7 mouse cellular contexts compared by ENCODE assay signal in genomic region chr5:138160842-138161665, GRCm38 (mm10). TPM values are rescaled to one million over a fixed set of nuclear protein-coding genes. Genes with fewer than 3 reads are reported as not detected.
DNase-seq lines count a peak whose midpoint lies in the region; ATAC-seq lines count a peak whose summit lies in the region.

Cops6 (plus strand) TSS chr5:138161071.

- peak; percentile 98 for DNase-seq in adrenal gland, postnatal 14 days
- peak; percentile 96 for DNase-seq in embryonic facial prominence, embryonic 11.5 days (ENCODE audit: low spot score)
- DNase-seq in kidney, adult 11 months = peak; percentile 91
- DNase-seq in limb, embryonic 10.5 days (ENCODE audit: low spot score) = peak; percentile 99
- peak; percentile 92 for DNase-seq in spleen, adult 12 weeks (ENCODE audit: low spot score)

- ATAC-seq in embryonic facial prominence, embryonic 11.5 days (replicated peaks; ENCODE audit: insufficient number of reproducible peaks, low FRiP score, low TSS enrichment, low read depth) = peak; percentile 96
- peak; percentile 95 for ATAC-seq in granulocyte monocyte progenitor cell, adult 5-6 weeks (replicated peaks; ENCODE audit: poor library complexity, severe bottlenecking)
- ATAC-seq in midbrain, embryonic 13.5 days = peak; percentile 98

- peak within 1 kb of the TSS; percentile 22; the same call in 1 of the 2 replicates for H3K27ac ChIP-seq in embryonic facial prominence, embryonic 11.5 days (replicated peaks; ENCODE audit: low read depth, low read length)
- peak within 1 kb of the TSS; percentile 86 for H3K27ac ChIP-seq in limb, embryonic 10.5 days
- peak within 1 kb of the TSS; percentile 72 for H3K27ac ChIP-seq in midbrain, embryonic 13.5 days

- no peaks in the 10 kb centered on the region for H3K4me1 ChIP-seq in embryonic facial prominence, embryonic 11.5 days (ENCODE audit: control insufficient read depth, insufficient read depth, low read length)
- peaks cover 22% of the 10 kb centered on the region for H3K4me1 ChIP-seq in limb, embryonic 10.5 days
- peaks cover 18% of the 10 kb centered on the region for H3K4me1 ChIP-seq in midbrain, embryonic 13.5 days (replicated peaks)

- H3K4me2 ChIP-seq in embryonic facial prominence, embryonic 11.5 days (ENCODE audit: low read depth, low read length) = peak within 1 kb of the TSS; percentile 47
- peak within 1 kb of the TSS; percentile 74 for H3K4me2 ChIP-seq in midbrain, embryonic 13.5 days (replicated peaks)

- peak within 1 kb of the TSS; percentile 84 for H3K9ac ChIP-seq in embryonic facial prominence, embryonic 11.5 days (replicated peaks; ENCODE audit: low read length)
- H3K9ac ChIP-seq in midbrain, embryonic 13.5 days (replicated peaks) = peak within 1 kb of the TSS; percentile 85

- no peaks in the 10 kb centered on the region for H3K9me3 ChIP-seq in embryonic facial prominence, embryonic 11.5 days (replicated peaks; ENCODE audit: control insufficient read depth, low read length)
- no peaks in the 10 kb centered on the region for H3K9me3 ChIP-seq in limb, embryonic 10.5 days (replicated peaks)
- H3K9me3 ChIP-seq in midbrain, embryonic 13.5 days = no peaks in the 10 kb centered on the region

- H3K27me3 ChIP-seq in embryonic facial prominence, embryonic 11.5 days (ENCODE audit: control insufficient read depth, insufficient read depth, low read length) = no peaks in the 10 kb centered on the region
- no peaks in the 10 kb centered on the region for H3K27me3 ChIP-seq in limb, embryonic 10.5 days (ENCODE audit: low read depth, poor library complexity, severe bottlenecking)
- H3K27me3 ChIP-seq in midbrain, embryonic 13.5 days = no peaks in the 10 kb centered on the region

- WGBS in embryonic facial prominence, embryonic 11.5 days = 1% methylated on average over 42 of the region's 42 CpGs
- WGBS in limb, embryonic 10.5 days = under 1% methylated on average over 42 of the region's 42 CpGs
- 1% methylated on average over 42 of the region's 42 CpGs for WGBS in midbrain, embryonic 13.5 days

- peaks cover 12% of the 10 kb centered on the region for H3K36me3 ChIP-seq in embryonic facial prominence, embryonic 11.5 days (replicated peaks; ENCODE audit: control insufficient read depth, insufficient read depth, low read depth, low read length)
- peaks cover 43% of the 10 kb centered on the region for H3K36me3 ChIP-seq in limb, embryonic 10.5 days
- peaks cover 35% of the 10 kb centered on the region for H3K36me3 ChIP-seq in midbrain, embryonic 13.5 days

- peak within 1 kb of the TSS; percentile 71 for H3K4me3 ChIP-seq in embryonic facial prominence, embryonic 11.5 days (ENCODE audit: low read depth, low read length)
- H3K4me3 ChIP-seq in limb, embryonic 10.5 days = peak within 1 kb of the TSS; percentile 78
- H3K4me3 ChIP-seq in midbrain, embryonic 13.5 days (replicated peaks) = peak within 1 kb of the TSS; percentile 76

RNA-seq across cellular contexts. Expression of gene Cops6, which starts in this region (rescaled TPM):
- 149 and 153 TPM in 2 replicates for total RNA-seq in adrenal gland, postnatal 14 days (2021)
- 272 and 292 TPM in 2 replicates for polyA plus RNA-seq in embryonic facial prominence, embryonic 11.5 days (2014; fragmentation: Nextera tagmentation; extraction: Ambion mirVana)
- total RNA-seq in granulocyte monocyte progenitor cell, adult 5-6 weeks (2014; fragmentation: Nextera tagmentation) = 94.6 and 117 TPM in 2 replicates
- total RNA-seq in granulocyte monocyte progenitor cell, adult 5-6 weeks (2017) = 39.6 and 41.6 TPM in 2 replicates
- 381 and 386 TPM in 2 replicates for polyA plus RNA-seq in limb, embryonic 10.5 days (2016; fragmentation: Nextera tagmentation; extraction: Ambion mirVana)
- polyA plus RNA-seq in midbrain, embryonic 13.5 days (2015; fragmentation: Nextera tagmentation; extraction: Ambion mirVana) = 316 and 337 TPM in 2 replicates

Comparison
In these comparisons a context has a peak if more than half of its experiments do, and no peak if none do; other contexts are left out.
1. Peak in every context shown above with its lines: DNase-seq, ATAC-seq, H3K4me3 ChIP-seq and H3K27ac ChIP-seq.
2. H3K27ac ChIP-seq: peak in every context shown above with its lines; median percentile 86 in limb, embryonic 10.5 days; 72 in midbrain, embryonic 13.5 days; 22 in embryonic facial prominence, embryonic 11.5 days.